Mouse (Mus musculus) gastrocnemius, postnatal 25 days (tissue): ENCODE data around the gene Cntfr. TPM values are rescaled to one million over a fixed set of nuclear protein-coding genes. Genes with fewer than 3 reads are reported as not detected.
"Not testable (repeated sequence)": the region's sequence is repeated elsewhere in the genome, so short reads cannot be mapped to it uniquely, and the experiment has no call there.

Experiments used
- DNase-seq: peaks from one replicate; pipeline ENCODE4 v3.0.0; 2022
- total RNA-seq, 2 experiments: library from RNA; stranded (reverse); gene quantifications; 1 replicate in 1 of 2; 2 replicates in 1 of 2; pipeline ENCODE4 v1.2.3; 2021

Gene Cntfr
- total RNA-seq, 2 experiments from 2014 or later: 33.5 to 34.7 TPM

DNA sequence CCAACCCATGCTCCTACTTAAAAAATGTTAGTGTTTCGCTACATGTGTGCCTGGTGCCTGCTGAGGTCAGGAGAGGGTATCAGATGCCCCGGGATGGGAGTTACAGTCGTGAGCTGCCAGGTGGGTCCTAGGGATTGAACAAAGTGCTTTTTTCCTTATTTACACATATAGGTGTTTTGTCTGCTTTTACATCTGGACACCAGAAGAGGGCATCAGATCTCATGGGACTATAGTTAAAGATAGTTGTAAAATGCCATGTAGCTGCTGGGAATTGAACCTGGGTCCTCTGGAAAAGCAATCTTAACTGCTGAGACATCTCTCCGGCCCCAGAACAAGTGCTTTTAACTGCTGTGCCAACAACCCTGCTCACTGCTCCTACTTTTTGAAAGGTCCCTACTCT, 13.3 kb upstream of the Cntfr start:
- DNase-seq: no peak

DNA sequence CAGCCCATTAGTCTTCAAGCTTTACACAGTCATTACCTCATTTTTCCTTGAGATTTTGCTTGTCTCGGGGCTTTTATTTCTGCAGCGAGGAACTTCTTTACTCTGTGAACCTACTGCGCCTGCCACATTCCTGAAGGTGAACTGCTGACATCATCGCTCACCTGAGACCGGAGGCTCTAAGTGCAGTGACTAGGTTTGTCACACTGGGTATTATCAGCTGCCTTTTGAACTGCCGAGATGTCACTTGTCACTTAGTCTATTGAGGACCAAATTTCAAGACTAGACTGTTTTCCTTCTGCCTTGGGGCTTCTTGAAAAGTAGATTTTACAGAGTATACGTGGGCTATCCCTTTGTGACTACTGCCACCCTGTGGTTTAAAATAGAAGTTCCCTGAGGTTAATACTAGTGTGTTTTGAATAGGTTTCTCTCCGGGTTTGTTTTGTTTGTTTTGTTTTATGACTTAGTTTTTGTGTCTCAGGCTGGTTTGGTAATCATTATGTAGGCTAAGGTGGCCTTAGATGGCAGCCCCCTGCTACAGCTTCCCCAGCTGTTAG, 11.4 kb upstream of the Cntfr start:
- DNase-seq: no peak

DNA sequence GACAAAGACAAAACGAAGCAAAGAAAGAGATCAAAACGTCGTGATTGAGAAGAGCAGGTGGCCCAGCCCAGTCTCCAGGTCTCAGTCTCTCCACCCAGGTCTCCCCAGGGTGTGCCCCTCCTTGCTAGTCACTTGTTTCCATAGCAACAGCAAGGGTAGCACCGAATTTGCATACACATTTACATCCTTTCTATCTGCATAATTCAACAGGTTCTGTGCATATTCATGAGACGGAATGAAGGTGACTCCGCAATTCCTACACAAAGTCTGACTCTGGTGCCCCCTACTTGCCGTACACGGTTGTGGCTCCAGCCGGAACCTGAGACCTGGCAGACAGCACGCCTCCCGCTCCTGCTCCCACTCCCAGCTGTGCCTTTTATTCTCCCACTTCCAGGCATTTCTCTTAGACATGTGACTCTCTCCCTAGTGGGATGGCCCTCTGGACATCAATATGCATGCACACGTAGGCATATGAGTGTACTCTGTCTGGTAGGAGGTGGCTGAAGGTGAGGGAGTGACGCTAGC, 10.2 kb upstream of the Cntfr start:
- DNase-seq: peak; percentile 54

DNA sequence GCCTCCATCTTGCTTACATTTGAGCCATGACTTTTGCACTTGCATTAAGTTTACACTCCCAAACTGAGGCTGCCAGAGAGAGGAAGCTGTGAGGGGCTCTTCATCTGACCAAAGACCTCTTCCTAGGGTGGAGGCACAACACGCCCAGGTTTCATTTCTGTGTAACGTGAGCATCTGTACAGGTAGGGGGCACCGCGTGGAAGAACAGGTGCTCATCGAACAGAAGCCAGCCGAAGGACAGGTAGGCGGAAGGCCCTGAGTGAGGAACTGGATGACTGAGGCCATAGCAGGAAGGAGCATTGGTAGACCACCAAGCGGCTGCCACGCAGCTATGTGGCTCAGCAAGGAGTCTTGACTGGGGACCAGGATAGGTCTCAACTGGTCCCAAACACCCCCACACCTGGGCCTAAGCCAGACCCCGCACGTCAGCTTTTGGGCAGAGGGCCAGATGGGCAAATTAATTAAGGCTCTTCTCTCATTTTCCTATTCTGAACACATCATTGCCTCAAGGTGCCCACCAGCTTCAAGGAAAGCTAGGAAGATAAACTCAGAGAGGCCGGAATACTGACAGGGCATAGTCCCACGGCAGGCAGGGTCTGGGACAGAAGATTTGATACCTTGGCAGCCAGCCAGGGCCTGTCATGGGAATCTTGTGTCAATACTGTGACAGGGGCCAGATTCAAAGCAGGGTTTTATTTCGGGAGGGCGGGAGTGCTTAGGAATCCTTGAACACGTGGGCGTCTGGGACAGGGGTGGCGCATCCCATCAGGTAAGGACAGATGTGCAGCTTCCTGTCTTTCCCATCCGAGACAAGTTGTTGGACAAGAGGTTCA, 9.2 kb upstream of the Cntfr start:
- no peak for DNase-seq

DNA sequence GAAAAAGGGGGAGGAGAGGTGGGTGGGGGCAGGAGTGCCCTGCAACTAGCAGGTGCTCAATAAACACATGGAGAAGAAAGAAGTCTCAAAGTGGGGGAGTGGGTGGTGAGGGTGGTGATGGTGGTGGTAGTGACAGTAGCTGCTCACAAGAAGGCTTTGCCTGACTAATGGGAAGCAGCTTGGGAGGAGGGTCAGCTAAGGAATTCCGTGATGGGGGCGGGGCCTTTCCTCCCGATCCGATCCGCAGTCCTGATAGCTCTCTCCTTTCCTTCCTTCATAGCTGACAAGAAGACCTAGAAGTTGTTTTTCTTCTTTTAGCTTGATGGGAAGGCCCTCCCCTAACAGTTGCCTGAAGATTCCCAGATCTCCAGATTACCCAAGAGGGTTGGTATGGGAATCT, 7.8 kb upstream of the Cntfr start:
- DNase-seq: no peak

DNA sequence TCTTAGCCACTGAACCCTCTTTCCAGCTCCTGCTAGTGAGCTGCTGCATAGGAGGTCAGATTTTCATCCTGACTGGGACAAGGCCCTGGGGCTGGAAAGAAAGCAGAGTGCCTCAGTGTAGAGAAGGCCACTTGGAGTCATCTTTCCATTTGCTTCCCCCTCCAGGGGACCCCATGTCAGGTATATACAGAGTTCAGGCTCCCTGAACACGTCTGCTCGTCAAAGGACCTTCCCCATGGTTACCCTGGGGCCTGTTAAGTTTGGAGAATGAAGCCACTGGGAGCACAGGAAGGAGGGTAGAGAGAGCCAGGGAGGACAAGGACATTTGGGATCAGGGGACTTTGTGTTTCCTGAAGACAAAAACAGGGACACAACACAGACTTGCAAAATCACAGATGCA, 5.3 kb upstream of the Cntfr start:
- DNase-seq: not testable (repeated sequence)

DNA sequence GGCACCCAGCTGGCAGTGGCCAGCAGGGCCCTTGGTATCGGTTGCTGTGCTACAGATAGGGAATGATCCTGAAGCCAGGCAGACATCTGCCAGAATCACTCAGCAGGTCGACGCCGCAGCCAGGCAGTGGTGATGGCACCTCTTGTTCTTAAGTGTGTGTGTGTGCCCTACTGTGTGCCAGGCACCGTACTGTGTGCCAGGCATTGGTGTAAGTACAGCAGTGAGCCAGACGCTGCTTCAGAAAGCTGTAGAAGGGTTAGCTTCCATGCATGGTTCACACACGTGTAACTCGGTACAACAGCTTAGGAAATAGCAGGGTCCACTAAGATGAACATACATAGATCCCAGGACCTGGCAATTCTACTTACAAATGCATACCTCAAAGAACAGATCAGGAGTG, 3.3 kb upstream of the Cntfr start:
- peak; percentile 58 for DNase-seq

DNA sequence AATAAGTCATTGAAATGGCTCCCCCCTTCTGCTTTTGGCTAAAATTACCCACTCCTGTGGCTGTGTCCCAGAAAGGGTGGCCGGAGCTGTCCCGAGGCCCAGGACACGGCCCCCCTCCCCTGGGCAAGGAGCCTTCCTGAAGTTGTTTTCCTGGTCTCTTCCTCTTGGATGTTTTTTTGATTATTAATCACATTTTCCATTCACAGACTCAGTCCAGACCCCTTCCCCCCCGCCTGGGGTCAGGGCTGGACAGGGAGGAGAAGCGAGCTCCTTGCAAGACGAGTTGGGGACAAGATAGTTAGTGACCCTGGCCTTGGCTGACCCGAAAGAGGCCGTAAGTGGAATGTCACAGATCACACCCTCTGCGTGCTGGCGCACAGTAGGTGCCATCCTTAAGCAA, 2.9 kb upstream of the Cntfr start, which contains the start of gene Il11ra1:
Il11ra1 (plus strand) TSS at position 207 of the 400 bp plus-strand sequence.
- DNase-seq: peak; percentile 49

DNA sequence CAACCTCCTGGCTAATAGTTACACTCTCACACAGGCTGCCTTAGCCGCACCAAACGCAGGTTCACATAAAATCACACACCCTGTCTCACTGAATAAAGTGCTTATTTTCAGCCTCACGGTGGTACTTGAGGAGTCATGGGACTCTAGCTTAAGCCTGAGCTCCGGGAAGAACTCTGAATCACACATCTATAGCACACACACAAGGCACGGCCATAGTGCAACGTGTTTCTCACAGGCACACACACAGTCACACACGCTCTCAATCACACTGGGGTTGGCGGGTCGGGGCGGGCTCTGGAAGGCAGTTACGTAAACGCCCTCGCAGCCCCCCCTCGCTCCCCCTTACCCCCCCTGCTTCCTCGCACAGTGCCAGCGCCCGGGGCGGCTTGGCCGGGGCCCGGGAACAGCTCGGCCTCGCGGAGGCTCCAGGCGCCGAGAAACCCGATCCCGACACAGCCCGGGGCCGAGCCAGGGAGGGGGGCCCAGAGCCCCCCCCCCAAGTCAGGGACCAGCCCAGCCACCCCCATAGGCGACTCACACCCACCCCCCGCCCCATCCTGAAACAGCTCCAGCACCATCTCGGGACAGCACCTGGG, 1.6 kb upstream of the Cntfr start:
- DNase-seq: peak; percentile 89

DNA sequence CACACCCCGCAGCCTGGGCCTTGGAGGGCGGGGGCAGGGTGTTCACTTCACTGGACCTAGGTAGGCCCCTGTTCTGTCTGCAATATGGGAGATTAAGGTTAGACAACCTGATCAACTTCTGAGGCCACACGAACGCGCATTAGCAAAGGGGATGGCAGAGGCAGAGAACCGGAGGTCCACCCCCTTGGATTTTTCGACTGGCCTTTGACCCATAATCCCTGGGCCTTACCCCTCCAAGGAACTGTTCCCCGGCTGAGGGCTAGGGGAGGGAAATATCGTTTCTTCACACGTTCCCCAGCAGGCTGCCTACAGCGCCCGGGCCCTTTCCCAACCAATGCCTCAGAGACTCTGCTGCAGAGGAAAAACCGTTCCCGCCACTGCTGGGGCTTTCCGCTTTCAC, 437 bp downstream of the Cntfr start:
- not testable (repeated sequence) for DNase-seq

DNA sequence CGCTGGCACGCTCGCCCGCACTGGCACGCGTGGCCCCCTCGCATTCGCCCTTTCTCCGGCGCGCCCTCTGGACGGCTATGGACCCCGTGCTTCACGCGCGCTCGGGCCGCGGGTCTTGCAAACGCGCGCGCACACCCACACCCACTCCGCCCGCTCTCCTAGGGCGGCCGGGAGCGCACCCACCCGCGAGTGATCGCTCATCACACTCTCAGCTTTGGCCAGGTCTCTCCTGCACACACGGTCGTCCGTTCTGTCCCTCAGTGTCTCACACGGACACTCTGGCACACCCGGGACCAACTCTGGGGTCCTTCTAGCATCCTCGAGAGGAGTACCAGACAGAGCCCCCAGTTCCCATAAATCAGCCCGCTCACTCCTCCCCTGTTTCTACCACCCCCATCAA, 1.1 kb downstream of the Cntfr start:
- not testable (repeated sequence) for DNase-seq

DNA sequence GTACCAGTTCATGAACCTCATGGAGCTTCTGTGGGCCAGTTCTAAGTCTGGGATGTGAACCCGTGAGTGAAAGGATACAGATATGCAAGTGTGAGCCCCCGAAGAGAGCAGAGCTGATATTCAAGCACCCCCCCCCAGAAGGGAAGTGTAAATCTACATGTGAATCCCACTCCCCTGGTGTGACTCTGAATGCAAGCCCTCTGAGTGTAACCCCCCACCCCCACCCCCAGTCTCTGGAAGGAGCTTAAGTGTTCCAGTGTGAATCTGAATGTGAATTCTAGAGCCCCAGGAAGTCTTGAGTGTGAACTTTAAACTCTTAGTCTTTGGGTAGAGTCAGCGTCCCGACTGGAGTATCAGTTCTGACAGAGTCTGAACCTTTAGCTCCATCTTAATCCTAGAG, 3.4 kb downstream of the Cntfr start:
- not testable (repeated sequence) for DNase-seq

DNA sequence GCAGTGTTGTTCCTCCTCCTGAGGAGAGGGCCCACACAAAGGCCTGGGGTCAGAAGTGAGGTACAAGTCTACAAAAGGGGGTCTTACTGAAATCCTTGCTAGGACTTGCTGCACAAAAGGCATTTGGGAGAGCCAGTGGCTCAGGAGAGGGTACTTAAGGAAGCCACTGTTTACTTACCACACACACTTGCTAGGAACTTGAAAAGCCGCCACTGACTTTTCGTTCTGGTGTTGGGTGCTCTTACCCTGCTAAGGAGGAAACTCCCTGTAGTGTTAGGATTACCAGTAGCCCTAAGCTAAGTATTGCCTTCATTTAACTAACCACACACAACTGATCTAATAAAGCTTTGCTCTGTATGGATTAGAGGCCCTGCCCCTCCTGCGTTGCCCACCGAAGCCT, 6.9 kb downstream of the Cntfr start:
- not testable (repeated sequence) for DNase-seq

DNA sequence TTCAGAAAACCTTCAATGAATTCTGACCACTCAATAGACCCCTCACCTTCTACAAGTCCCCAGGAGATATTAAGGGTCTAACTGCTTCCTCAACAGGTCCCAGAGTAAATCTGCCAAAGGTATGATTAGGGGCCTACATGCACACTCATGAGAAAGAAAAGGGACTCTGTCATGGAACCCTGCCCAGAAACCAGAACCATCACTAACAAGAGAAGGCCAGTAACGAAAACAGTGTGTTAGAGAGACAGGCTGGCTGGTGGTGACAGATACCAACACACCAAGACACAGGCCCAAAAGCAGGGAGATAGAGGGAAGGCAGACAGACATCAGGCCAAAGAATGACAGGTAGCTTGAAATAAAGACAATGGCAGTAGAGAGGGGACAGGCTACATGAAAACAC, 8.3 kb downstream of the Cntfr start:
- DNase-seq: not testable (repeated sequence)

DNA sequence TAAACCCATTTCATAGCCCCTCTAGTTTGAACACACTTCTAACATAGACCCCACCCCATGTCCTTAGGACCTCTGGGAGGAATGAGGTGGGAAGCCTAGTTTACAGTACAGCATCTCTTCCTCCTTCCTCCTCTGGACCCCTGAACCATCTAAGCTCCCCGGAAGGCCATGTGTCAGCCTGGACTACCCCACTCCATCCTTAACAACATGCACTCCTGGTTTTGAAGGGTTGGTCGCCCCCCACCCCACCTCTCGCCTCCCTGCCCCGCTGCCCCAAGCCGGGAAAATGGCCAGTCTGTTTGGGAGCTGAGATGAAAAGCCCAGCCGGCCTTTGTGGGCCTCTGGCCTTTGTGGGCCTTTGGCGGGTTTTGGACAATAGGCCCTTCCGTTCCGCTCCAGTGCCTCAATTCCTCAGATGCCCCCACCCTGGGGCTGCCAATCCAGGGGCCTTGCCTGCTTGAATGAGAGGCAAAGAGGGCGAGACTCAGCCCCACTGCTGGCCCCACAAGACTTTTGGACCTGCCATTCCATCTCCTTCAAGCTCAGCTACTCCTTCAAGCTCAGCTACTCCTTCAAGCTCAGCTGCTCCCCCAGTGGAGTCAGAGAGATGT, 10.9 kb downstream of the Cntfr start:
- DNase-seq: not testable (repeated sequence)

DNA sequence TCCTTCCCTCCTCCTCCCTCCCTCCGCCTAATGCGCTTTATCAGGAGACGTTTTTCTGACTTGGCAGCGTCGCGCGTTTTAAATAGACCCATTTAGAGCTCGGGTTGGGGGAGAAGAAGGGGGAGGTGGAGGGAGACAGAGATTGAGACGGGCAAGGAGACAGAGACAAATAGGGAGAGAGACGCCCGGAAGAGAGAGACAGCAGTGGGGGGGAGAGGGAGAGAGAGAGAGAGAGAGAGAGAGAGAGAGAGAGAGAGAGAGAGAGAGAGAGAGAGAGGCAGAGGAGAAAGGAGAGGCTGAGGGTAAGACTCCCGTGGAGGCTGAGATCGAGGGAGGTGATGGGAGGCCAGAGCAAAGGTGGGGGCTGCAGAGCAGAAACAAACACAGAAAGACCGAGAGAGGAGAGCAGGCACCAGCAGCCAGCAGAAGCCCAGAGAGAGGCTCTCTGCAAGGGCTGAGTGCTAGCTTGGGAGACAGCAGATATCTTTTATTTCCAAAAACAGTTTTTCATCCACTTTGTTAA, 11.9 kb downstream of the Cntfr start:
- not testable (repeated sequence) for DNase-seq

DNA sequence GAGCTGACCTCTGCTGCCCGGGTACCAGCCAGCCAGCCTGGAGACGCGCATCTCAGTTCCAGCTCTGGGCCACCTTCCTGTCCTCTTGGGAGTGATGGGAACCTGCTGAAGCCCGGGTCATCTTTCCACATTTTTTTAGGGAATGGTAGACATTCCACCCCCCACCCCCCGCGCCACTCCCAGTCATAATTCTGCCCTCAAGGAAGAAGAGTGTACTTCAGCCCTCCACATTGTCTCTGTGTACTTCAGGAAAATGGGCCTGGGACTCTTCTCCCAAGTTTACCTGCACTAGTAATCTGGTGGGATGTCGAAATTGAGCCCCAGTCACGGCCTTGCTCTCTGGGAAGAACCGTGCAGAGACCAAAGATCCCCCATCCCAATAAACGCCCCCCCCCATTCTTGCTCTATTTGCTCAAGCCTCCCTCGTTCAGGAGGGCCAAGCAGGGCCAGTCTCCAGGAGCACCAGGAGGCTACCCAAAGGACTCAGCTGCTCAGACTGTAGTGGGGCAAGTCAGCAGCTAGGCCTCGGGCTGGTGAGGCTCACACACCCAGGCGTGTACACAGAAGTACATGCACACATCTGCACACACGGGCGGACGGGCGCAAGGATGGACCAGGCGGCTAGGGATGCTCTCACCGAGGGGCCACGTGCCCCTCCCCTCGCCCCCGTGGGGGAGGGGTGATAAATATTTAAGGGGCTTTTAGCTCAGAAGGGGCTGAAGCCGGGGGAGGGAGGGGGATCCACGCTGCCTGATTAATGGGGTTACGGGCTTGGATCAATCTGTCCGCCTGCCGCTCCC, 12.6 kb downstream of the Cntfr start:
- not testable (repeated sequence) for DNase-seq

DNA sequence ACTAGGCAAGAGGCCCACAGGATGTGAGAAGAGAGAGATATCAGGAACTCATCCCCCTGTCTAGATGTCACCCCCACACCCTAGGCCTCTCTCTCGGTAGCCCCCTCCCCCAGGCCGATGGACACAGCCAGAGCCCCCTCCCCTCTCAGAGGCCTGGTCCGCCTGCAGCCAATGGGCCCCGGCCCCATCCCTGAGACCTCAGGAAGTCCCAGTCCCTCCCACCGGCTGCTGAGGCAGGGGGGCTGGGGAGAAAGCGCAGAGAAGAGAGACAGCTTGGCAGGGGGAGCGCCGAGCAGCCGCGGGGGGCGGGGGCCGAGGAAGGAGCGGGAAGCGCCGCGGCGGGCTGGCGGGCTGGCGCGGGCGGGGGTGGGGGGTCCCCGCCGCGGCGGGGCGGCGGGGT, 13.6 kb downstream of the Cntfr start:
- not testable (repeated sequence) for DNase-seq

DNA sequence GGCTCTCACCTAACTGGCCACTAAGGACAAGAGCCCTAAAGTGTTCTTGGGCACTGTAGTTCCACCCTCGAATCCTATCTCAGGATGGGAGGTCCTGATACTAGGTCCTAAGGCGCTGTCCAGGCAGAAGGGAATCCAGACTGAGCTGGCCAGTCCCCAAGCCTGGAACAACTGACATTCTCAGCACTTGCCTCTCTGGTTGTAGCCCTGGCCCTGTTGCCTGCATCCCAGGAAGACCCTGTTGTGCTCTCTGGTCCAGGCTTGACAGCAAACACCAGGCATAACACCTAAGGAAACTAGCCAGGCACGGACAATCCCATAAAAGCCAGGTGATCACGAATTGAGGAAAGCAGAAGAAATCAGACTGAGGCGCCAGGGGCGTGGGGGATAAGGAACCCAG, 14.1 kb downstream of the Cntfr start:
- no peak for DNase-seq

DNA sequence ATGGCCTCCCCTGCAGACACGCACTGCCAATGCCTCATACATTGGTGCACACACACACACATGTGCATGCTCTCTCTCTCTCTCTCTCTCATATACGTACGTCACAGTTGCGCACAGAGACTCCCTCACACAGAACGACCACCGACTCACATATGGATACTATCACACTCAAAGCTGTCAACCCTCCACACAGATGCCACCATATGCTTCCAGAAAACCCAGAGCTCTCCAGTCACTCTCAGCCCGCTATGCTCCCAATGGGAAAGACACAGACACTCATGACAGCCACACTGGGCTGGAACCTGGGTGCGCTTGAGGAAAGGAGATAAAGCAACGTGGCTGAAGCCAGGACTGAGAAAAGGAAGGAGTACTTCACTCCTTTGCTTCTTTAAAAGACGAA, 14.9 kb downstream of the Cntfr start:
- DNase-seq: no peak

DNA sequence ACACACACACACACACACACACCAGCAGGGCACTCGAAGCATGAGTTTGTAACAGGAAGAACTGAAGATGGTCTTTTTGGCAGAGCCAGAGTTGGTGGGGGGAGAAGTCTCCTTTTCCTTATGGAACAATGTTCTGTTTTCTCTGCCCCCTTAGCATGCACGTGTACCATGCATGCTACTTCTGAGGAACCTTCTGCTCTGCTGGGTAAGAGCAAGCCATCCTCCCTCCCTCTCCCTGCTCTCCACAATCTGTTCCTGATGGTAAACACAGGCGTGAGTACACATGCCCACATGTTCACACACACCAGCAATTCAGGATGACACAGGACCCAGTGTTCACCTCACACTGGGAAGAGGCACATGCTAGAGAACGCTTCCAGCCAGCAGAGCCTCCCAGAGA, 15.7 kb downstream of the Cntfr start:
- DNase-seq: no peak

DNA sequence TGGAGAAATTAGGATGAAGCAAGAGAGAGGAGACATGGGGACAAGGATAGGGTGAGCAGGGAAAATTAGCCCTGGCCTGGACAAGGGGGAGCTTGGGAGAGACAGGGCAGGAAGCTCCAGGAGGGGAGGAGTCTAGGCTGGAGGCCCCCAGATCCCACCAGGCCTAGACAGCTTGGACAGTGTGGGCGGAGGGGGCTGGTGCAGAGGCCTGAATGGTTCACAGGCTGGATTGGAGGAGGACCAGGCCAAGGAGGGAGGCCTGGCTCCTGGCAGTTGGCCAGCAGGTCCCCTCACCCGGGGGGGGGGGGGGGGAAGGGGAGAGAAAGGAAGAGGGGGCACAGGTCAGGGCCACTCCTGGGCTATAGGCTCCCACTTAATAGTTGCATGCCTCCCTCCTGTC, 17.6 kb downstream of the Cntfr start:
- no peak for DNase-seq
